ENCODE assay signal across 29 mouse cellular contexts in genomic region chr2:129112924-129113323, GRCm38 (mm10).
"Had no signal": no experiment of that assay in that cellular context is flagged by ENCODE, and none has a peak within 500 bp of the region (broad histone marks: within the 10 kb centered on the region; RNA-seq: fewer than 3 reads in every experiment).

No protein-coding gene starts in this region.

- H3K27ac ChIP-seq: limb, embryonic 10.5 days; limb, embryonic 12.5 days; limb, embryonic 13.5 days; limb, embryonic 15.5 days; liver, embryonic 12.5 days; liver, embryonic 13.5 days; liver, embryonic 14.5 days; liver, embryonic 15.5 days; lung, embryonic 15.5 days; macrophage; midbrain, embryonic 10.5 days; midbrain, embryonic 12.5 days; midbrain, embryonic 13.5 days; midbrain, embryonic 15.5 days; neural tube, embryonic 12.5 days; neural tube, embryonic 13.5 days had no signal

- H3K4me3 ChIP-seq: limb, embryonic 10.5 days; limb, embryonic 12.5 days; limb, embryonic 13.5 days; limb, embryonic 15.5 days; liver, embryonic 12.5 days; liver, embryonic 13.5 days; liver, embryonic 15.5 days; lung, embryonic 15.5 days; megakaryocyte, embryonic 14.5 days; midbrain, embryonic 10.5 days; midbrain, embryonic 12.5 days; midbrain, embryonic 13.5 days; midbrain, embryonic 15.5 days; myocyte; neural tube, embryonic 12.5 days; neural tube, embryonic 13.5 days had no signal

- DNase-seq: left cerebral cortex, postnatal 4 days; liver; liver, embryonic 13.5 days; liver, postnatal 0 days; lung, adult 18-20 months; lung, adult 2 months; lung, embryonic 14.5 days; lung, postnatal 10 days; lung, postnatal 14 days; lung, postnatal 36 days; lung, postnatal 4 days; midbrain, embryonic 14.5 days had no signal
